Mouse (Mus musculus): Measurements from ENCODE around the gene Wfikkn2. TPM values are rescaled to one million over a fixed set of nuclear protein-coding genes. Genes with fewer than 3 reads are reported as not detected.

Wfikkn2 gene
- polyA plus RNA-seq, 1 experiment, result 0.16 TPM

DNA sequence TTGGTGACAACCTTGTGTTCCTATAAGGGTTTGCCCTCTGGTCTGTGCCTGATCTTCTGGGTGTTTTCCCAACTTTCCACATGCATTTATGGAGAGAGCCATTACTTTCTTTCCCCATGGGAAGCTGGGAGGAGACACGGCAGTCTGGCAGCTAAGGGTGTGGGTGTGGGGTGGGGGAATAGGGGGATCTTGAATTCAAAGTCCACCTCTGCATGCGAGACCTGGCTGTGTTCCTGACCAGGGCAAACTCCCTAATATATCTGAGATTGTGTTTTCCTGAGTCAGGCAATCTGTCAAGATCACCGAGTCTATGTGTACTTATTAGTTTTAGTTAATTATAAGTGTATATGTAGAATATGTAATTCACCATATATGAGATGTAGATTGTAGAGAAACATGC is 49.5 kb downstream of the Wfikkn2 start:
- Histone ChIP-seq H3K9me3 (replicated peaks; ENCODE audit: control insufficient read depth, insufficient read depth, low read length, poor library complexity, severe bottlenecking) (no peaks in the 10 kb centered on the region), H3K36me3 (ENCODE audit: control insufficient read depth, insufficient read depth, low read length, poor library complexity, severe bottlenecking) (no peaks in the 10 kb centered on the region), H3K27me3 (ENCODE audit: control insufficient read depth, insufficient read depth, low read length, poor library complexity, severe bottlenecking) (no peaks in the 10 kb centered on the region), H3K27ac (ENCODE audit: insufficient read depth, low read length) (no peak overlapping the region), H3K4me1 (ENCODE audit: control insufficient read depth, insufficient read depth, low read length) (no peaks in the 10 kb centered on the region), H3K4me3 (ENCODE audit: low read depth, low read length) (no peak overlapping the region), H3K9ac (ENCODE audit: low read depth, poor library complexity, severe bottlenecking) (no peak overlapping the region)
- no peak for TF ChIP-seq EP300 (IDR thresholded peaks at IDR 0.05; ENCODE audit: insufficient read depth, low read depth, low read length)
- no peak for TF ChIP-seq CTCF (IDR thresholded peaks at IDR 0.05; ENCODE audit: low read depth, low read length)
- no peak for TF ChIP-seq POLR2A (IDR thresholded peaks at IDR 0.05; ENCODE audit: insufficient read depth, low read length)

DNA sequence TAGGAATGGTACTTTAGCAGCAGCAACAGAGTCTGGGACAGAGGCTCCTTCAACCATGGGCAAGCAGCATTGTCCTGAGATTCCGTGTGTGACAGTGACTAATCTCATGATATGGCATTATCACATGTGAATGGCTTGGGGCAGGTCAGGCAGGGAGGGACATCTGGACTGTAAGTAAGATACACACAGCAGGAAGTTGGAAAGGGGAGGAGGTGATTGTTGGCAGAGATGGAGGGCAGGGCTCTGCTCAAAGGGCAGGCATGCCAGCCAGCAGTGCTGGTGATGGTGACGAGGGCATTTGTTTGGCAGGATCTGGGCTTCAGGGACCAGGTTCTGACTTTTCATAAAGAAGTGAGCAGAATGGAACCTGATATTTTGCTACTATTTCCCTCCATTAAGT is 52.7 kb downstream of the Wfikkn2 start:
- no peak overlapping the region for H3K27ac ChIP-seq (ENCODE audit: insufficient read depth, low read length)
- H3K4me1 ChIP-seq (ENCODE audit: control insufficient read depth, insufficient read depth, low read length), result no peaks in the 10 kb centered on the region
- H3K9ac ChIP-seq (ENCODE audit: low read depth, poor library complexity, severe bottlenecking), result no peak overlapping the region
- no peaks in the 10 kb centered on the region for H3K36me3 ChIP-seq (ENCODE audit: control insufficient read depth, insufficient read depth, low read length, poor library complexity, severe bottlenecking)
- no peak overlapping the region for H3K4me3 ChIP-seq (ENCODE audit: low read depth, low read length)
- TF ChIP-seq CTCF (IDR thresholded peaks at IDR 0.05; ENCODE audit: low read depth, low read length) (no peak), EP300 (IDR thresholded peaks at IDR 0.05; ENCODE audit: insufficient read depth, low read depth, low read length) (no peak), POLR2A (IDR thresholded peaks at IDR 0.05; ENCODE audit: insufficient read depth, low read length) (no peak)
- H3K27me3 ChIP-seq (ENCODE audit: control insufficient read depth, insufficient read depth, low read length, poor library complexity, severe bottlenecking), result no peaks in the 10 kb centered on the region
- H3K9me3 ChIP-seq (replicated peaks; ENCODE audit: control insufficient read depth, insufficient read depth, low read length, poor library complexity, severe bottlenecking), result no peaks in the 10 kb centered on the region

DNA sequence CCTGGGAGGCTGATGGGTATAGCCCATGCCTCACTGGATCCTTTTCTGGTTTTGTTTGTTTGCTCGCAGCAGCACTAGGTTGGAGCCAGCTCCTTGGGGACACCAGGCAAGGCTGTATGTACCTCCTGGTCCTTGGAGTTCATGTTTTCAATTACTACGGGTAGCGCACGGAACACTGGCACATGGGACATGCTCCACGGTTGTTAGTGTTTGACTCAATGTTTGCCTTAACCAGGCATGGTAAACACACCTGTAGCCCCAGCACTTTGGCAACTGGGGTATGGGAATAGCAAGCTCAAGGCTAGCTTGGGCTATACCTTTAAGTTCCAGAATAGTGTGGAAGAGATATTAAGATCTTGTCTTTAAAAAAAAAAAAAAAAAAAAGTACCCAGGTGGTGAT is 55.1 kb downstream of the Wfikkn2 start:
- Histone ChIP-seq H3K4me3 (ENCODE audit: low read depth, low read length) (no peak overlapping the region), H3K9ac (ENCODE audit: low read depth, poor library complexity, severe bottlenecking) (no peak overlapping the region), H3K36me3 (ENCODE audit: control insufficient read depth, insufficient read depth, low read length, poor library complexity, severe bottlenecking) (no peaks in the 10 kb centered on the region), H3K27me3 (ENCODE audit: control insufficient read depth, insufficient read depth, low read length, poor library complexity, severe bottlenecking) (no peaks in the 10 kb centered on the region), H3K4me1 (ENCODE audit: control insufficient read depth, insufficient read depth, low read length) (no peaks in the 10 kb centered on the region), H3K9me3 (replicated peaks; ENCODE audit: control insufficient read depth, insufficient read depth, low read length, poor library complexity, severe bottlenecking) (no peaks in the 10 kb centered on the region), H3K27ac (ENCODE audit: insufficient read depth, low read length) (no peak overlapping the region)
- TF ChIP-seq CTCF (IDR thresholded peaks at IDR 0.05; ENCODE audit: low read depth, low read length) (no peak), EP300 (IDR thresholded peaks at IDR 0.05; ENCODE audit: insufficient read depth, low read depth, low read length) (no peak), POLR2A (IDR thresholded peaks at IDR 0.05; ENCODE audit: insufficient read depth, low read length) (no peak)

DNA sequence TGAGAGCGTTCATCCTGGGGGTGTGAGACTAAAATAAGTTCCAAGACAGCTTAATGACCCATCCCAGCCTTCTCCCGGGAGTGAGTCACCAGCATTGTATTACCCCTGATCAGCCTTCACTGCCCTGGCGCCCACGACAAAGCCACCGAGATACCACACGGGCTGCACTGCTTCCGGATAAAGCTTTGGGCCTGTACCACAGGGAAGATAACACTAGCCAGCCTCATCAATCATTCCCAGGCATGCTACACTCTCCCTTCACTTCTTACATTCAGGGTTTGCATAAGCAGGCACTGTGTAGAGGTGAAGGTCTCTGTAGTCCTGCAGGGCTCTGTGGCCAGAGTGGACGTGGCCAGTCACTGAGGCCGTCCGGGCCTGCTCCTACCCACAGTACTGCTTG is 56.2 kb downstream of the Wfikkn2 start:
- H3K36me3 ChIP-seq (ENCODE audit: control insufficient read depth, insufficient read depth, low read length, poor library complexity, severe bottlenecking), result no peaks in the 10 kb centered on the region
- H3K9me3 ChIP-seq (replicated peaks; ENCODE audit: control insufficient read depth, insufficient read depth, low read length, poor library complexity, severe bottlenecking), result no peaks in the 10 kb centered on the region
- no peak overlapping the region for H3K27ac ChIP-seq (ENCODE audit: insufficient read depth, low read length)
- H3K4me1 ChIP-seq (ENCODE audit: control insufficient read depth, insufficient read depth, low read length), result no peaks in the 10 kb centered on the region
- no peak for TF ChIP-seq CTCF (IDR thresholded peaks at IDR 0.05; ENCODE audit: low read depth, low read length)
- no peak for TF ChIP-seq EP300 (IDR thresholded peaks at IDR 0.05; ENCODE audit: insufficient read depth, low read depth, low read length)
- no peak for TF ChIP-seq POLR2A (IDR thresholded peaks at IDR 0.05; ENCODE audit: insufficient read depth, low read length)
- H3K27me3 ChIP-seq (ENCODE audit: control insufficient read depth, insufficient read depth, low read length, poor library complexity, severe bottlenecking), result no peaks in the 10 kb centered on the region
- no peak overlapping the region for H3K4me3 ChIP-seq (ENCODE audit: low read depth, low read length)
- H3K9ac ChIP-seq (ENCODE audit: low read depth, poor library complexity, severe bottlenecking), result no peak overlapping the region

Other genes with a start within 250 kb of the Wfikkn2 start
- 42.5 and 45.7 TPM in 2 replicates for gene Spag9, start 249.9 kb downstream of the Wfikkn2 start, polyA plus RNA-seq (2011; ENCODE audit: insufficient read depth, insufficient read length, low read depth, missing spikeins)
- gene Tob1, start 34.6 kb downstream of the Wfikkn2 start, polyA plus RNA-seq (2011; ENCODE audit: insufficient read depth, insufficient read length, low read depth, missing spikeins), result 20.0 and 21.2 TPM in 2 replicates
- not detected in 2 replicates for gene Gm21885, start 35.9 kb upstream of the Wfikkn2 start, polyA plus RNA-seq (2011; ENCODE audit: insufficient read depth, insufficient read length, low read depth, missing spikeins)
- gene Luc7l3, start 76.0 kb upstream of the Wfikkn2 start, polyA plus RNA-seq (2011; ENCODE audit: insufficient read depth, insufficient read length, low read depth, missing spikeins), result 182 and 223 TPM in 2 replicates
- 51.7 and 66.3 TPM in 2 replicates for gene Ankrd40, start 82.0 kb upstream of the Wfikkn2 start, polyA plus RNA-seq (2011; ENCODE audit: insufficient read depth, insufficient read length, low read depth, missing spikeins)
- 0.24 and 1.2 TPM in 2 replicates for gene Abcc3, start 147.0 kb upstream of the Wfikkn2 start, polyA plus RNA-seq (2011; ENCODE audit: insufficient read depth, insufficient read length, low read depth, missing spikeins)
- 2.9 and 8.6 TPM in 2 replicates for gene Cacna1g, start 228.2 kb upstream of the Wfikkn2 start, polyA plus RNA-seq (2011; ENCODE audit: insufficient read depth, insufficient read length, low read depth, missing spikeins)
- 1.4 TPM in 1 of 2 replicates, not detected in the other for gene Spata20, start 240.2 kb upstream of the Wfikkn2 start, polyA plus RNA-seq (2011; ENCODE audit: insufficient read depth, insufficient read length, low read depth, missing spikeins)